13 mouse cellular contexts compared by ENCODE assay signal in the genomic region with DNA sequence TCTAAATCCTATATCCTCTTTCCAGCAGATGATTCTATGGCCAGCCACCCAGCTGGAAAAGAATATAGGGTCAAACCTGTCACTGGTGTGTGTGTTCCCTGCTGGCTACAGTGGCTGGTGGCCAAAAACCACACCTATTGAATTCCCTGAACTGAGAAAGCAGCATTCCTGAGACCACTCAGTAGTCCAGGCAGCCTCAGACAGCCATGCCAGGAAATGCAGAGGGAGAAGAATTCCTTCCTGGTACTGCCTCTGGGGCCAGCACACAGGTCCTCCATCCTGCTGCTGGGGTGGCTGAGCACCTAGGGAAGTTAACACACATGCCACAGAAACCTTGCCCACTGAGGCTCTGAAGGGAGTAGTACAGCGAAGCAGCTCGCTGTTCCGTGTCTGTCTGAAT. TPM values are rescaled to one million over a fixed set of nuclear protein-coding genes. Genes with fewer than 3 reads are reported as not detected.
A peak's percentile ranks its signal among the peaks of the same experiment; 100 is the strongest.
DNase-seq lines count a peak whose midpoint lies in the region; ATAC-seq and TF ChIP-seq lines count a peak whose summit lies in the region.
"Had no signal": no experiment of that assay in that cellular context is flagged by ENCODE, and none has a peak within 500 bp of the region (broad histone marks: within the 10 kb centered on the region; RNA-seq: fewer than 3 reads in every experiment).

No protein-coding gene starts in this region.

- H3K4me3 ChIP-seq in kidney, adult 2 months (ENCODE audit: insufficient read depth, low read depth, low read length): no peak overlapping the region
- no peak overlapping the region for H3K4me3 ChIP-seq in embryonic facial prominence, embryonic 13.5 days
- H3K4me3 ChIP-seq: neural tube, embryonic 13.5 days had no signal

- DNase-seq in kidney, adult 2 months: peak; percentile 55
- no peak for DNase-seq in kidney, adult 18-20 months
- peak; percentile 35 to 52 for DNase-seq in kidney, postnatal 25 days
- DNase-seq in lung, postnatal 4 days: peak; percentile 52 to 68
- DNase-seq in left cerebral cortex, postnatal 25 days (ENCODE audit: low spot score in 2 of 2): no peak
- DNase-seq in gastrocnemius, postnatal 4 days (ENCODE audit: low spot score in 2 of 2): no peak
- no peak for DNase-seq in left cerebral cortex, postnatal 4 days
- DNase-seq: cerebellum, postnatal 36 days; midbrain, embryonic 14.5 days had no signal

- no peak for TF ChIP-seq CTCF in kidney, adult 2 months (conservative IDR thresholded peaks at IDR 0.05; ENCODE audit: insufficient read depth, insufficient read length, low read depth, low read length)

- intact Hi-C loops in left cerebral cortex, postnatal 25 days (cut with DNase I): no loop called here
- intact Hi-C loops in left cerebral cortex, postnatal 4 days (cut with DNase I): no loop called here

- 53% methylated on average over 3 of the region's 3 CpGs for WGBS in kidney, adult 2 months
- WGBS in embryonic facial prominence, embryonic 13.5 days: 73% methylated on average over 3 of the region's 3 CpGs

- H3K36me3 ChIP-seq in kidney, adult 2 months (ENCODE audit: control insufficient read depth, insufficient read depth, low read length): no peaks in the 10 kb centered on the region
- H3K36me3 ChIP-seq in embryonic facial prominence, embryonic 13.5 days: no peaks in the 10 kb centered on the region
- H3K36me3 ChIP-seq: neural tube, embryonic 13.5 days had no signal

- H3K9me3 ChIP-seq in embryonic facial prominence, embryonic 13.5 days: no peaks in the 10 kb centered on the region
- H3K9me3 ChIP-seq: neural tube, embryonic 13.5 days had no signal

- ATAC-seq in embryonic facial prominence, embryonic 13.5 days (ENCODE audit: insufficient number of reproducible peaks, insufficient read depth, low FRiP score, low TSS enrichment, low read depth): no peak
- ATAC-seq: activated CD4-positive, CD25-positive, alpha-beta regulatory T cell, adult 4 months had no signal

- peaks cover 22% of the 10 kb centered on the region; the same call in 1 of the 2 replicates for H3K4me1 ChIP-seq in kidney, adult 2 months (ENCODE audit: control insufficient read depth, insufficient read depth, low read length)
- H3K4me1 ChIP-seq in embryonic facial prominence, embryonic 13.5 days: peaks cover 39% of the 10 kb centered on the region

- H3K9ac ChIP-seq in embryonic facial prominence, embryonic 13.5 days: no peak overlapping the region
- H3K9ac ChIP-seq: liver, embryonic 14.5 days; neural tube, embryonic 13.5 days had no signal

- no peak for TF ChIP-seq POLR2A in kidney, adult 2 months (IDR thresholded peaks at IDR 0.05; ENCODE audit: low read depth, low read length)

- no peaks in the 10 kb centered on the region for H3K27me3 ChIP-seq in kidney, adult 2 months (replicated peaks; ENCODE audit: control insufficient read depth, insufficient read depth, low read length)
- H3K27me3 ChIP-seq in embryonic facial prominence, embryonic 13.5 days: no peaks in the 10 kb centered on the region
- H3K27me3 ChIP-seq: neural tube, embryonic 13.5 days had no signal

- 0 out of 2 replicates have a peak overlapping the region, but pooled peaks have one; percentile 26 for H3K27ac ChIP-seq in kidney, adult 2 months (ENCODE audit: insufficient read depth, low read depth, low read length)
- peak overlapping the region; percentile 28; the same call in 1 of the 2 replicates for H3K27ac ChIP-seq in embryonic facial prominence, embryonic 13.5 days
- H3K27ac ChIP-seq: liver, embryonic 14.5 days; neural tube, embryonic 13.5 days had no signal

- H3K4me2 ChIP-seq in embryonic facial prominence, embryonic 13.5 days: no peak overlapping the region
- H3K4me2 ChIP-seq: neural tube, embryonic 13.5 days had no signal

RNA-seq across cellular contexts. Expression of gene Amotl2, which starts 50.3 kb away (rescaled TPM):
- 37.7 and 40.5 TPM in 2 replicates for polyA plus RNA-seq in kidney, adult 2 months (2012; rRNA removed)
- polyA plus RNA-seq in embryonic facial prominence, embryonic 13.5 days (2015; fragmentation: Nextera tagmentation; extraction: Ambion mirVana): 54.0 and 55.8 TPM in 2 replicates
- total RNA-seq in left cerebral cortex, postnatal 25 days (2021): 10 to 100 TPM; 18.7 to 18.8 TPM
- total RNA-seq in gastrocnemius, postnatal 4 days (2021): 10 to 100 TPM; 58.1 to 61.2 TPM
- total RNA-seq in left cerebral cortex, postnatal 4 days (2021): 10 to 100 TPM; 42.3 to 45.5 TPM
- polyA plus RNA-seq: activated CD4-positive, CD25-positive, alpha-beta regulatory T cell, adult 4 months had no signal

Comparison
In these comparisons a context has a peak if more than half of its experiments do, and no peak if none do; other contexts are left out.
1. DNase-seq: peak in kidney, adult 2 months (single experiment), kidney, postnatal 25 days (2 of 2) and lung, postnatal 4 days (2 of 2); none in kidney, adult 18-20 months (single experiment), left cerebral cortex, postnatal 25 days (0 of 2), gastrocnemius, postnatal 4 days (0 of 2) and left cerebral cortex, postnatal 4 days (single experiment).